Mouse (Mus musculus) sigmoid colon, adult 10 weeks (tissue): Measurements from ENCODE around the gene Olfr569. TPM values are rescaled to one million over a fixed set of nuclear protein-coding genes. Genes with fewer than 3 reads are reported as not detected.

ENCODE experiments used
- polyA plus RNA-seq: library from polyadenylated mRNA; stranded (reverse); fragments of 350-450 nt; fragmentation: Illumina TruSeq; extraction: RNeasy Lipid Tissue Mini Kit (QIAGEN cat#74804); gene quantifications from one replicate; pipeline ENCODE4 v1.2.3, GENCODE M21; 2014; ENCODE audit warnings: low read depth, low replicate concordance

Olfr569 gene
- not detected for polyA plus RNA-seq

DNA sequence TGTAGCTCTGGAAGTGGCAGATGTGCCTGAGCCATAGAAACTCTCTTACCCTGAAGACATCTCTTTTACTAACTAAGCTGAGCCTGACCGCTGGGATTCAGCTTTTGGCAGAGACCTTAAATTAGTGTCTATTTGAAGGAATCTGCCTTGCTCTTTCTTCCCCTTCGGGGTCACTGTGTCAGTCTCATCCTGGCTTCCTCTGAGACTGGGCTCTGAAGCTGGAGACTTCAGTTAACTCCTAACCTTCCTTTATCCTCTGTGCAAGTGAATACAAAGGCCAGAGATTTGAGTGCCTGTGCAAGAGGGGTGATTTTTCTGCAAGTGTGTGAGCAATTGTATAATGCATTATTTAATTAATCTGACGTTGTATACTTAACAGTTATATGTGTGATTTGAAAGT lies at the start of gene Olfr569:
Gene Olfr569 (minus strand): TSS at position 101 of the 400 bp plus-strand sequence.

GRCm38 (mm10) chr7:102924109-102924508 lies 33.4 kb upstream of the Olfr569 start, which contains the start of gene Olfr572:
TSS of gene Olfr572 (plus strand) at chr7:102924409.

GRCm38 (mm10) chr7:102917032-102917875 lies 26.6 kb upstream of the Olfr569 start, which contains the start of gene Olfr571:
TSS of gene Olfr571 (minus strand) at chr7:102917536.

GRCm38 (mm10) chr7:102876822-102877221 lies 13.9 kb downstream of the Olfr569 start, which contains the start of gene Olfr568:
TSS of gene Olfr568 (plus strand) at chr7:102877122.

GRCm38 (mm10) chr7:102858665-102859064 lies 32.0 kb downstream of the Olfr569 start, which contains the start of gene Olfr566:
TSS of gene Olfr566 (minus strand) at chr7:102858765.

Other genes starting within 250 kb of the Olfr569 start
- not detected for gene Olfr555, start 232.1 kb downstream of the Olfr569 start, polyA plus RNA-seq
- gene Olfr556, start 226.0 kb downstream of the Olfr569 start, polyA plus RNA-seq, result not detected
- gene Trim68, start 203.6 kb downstream of the Olfr569 start, polyA plus RNA-seq, result 12.6 TPM
- gene Olfr557, start 195.0 kb downstream of the Olfr569 start, polyA plus RNA-seq, result not detected
- gene Olfr558, start 188.7 kb downstream of the Olfr569 start, polyA plus RNA-seq, result 5.8 TPM
- gene Olfr33, start 171.8 kb downstream of the Olfr569 start, polyA plus RNA-seq, result not detected
- gene Olfr559, start 163.4 kb downstream of the Olfr569 start, polyA plus RNA-seq, result not detected
- gene Olfr560, start 131.5 kb downstream of the Olfr569 start, polyA plus RNA-seq, result 2.3 TPM
- 25.4 TPM for gene Olfr78, start 131.4 kb downstream of the Olfr569 start, polyA plus RNA-seq
- gene Olfr561, start 119.7 kb downstream of the Olfr569 start, polyA plus RNA-seq, result not detected
- gene Olfr564, start 87.4 kb downstream of the Olfr569 start, polyA plus RNA-seq, result not detected
- gene Olfr566, start 32.1 kb downstream of the Olfr569 start, polyA plus RNA-seq, result not detected
- not detected for gene Olfr568, start 13.8 kb downstream of the Olfr569 start, polyA plus RNA-seq
- gene Olfr570, start 3.7 kb upstream of the Olfr569 start, polyA plus RNA-seq, result not detected
- gene Olfr571, start 26.7 kb upstream of the Olfr569 start, polyA plus RNA-seq, result not detected
- gene Olfr572, start 33.5 kb upstream of the Olfr569 start, polyA plus RNA-seq, result not detected
- not detected for gene Olfr573-ps1, start 51.7 kb upstream of the Olfr569 start, polyA plus RNA-seq
- gene Olfr574, start 57.6 kb upstream of the Olfr569 start, polyA plus RNA-seq, result not detected
- not detected for gene Olfr575, start 67.9 kb upstream of the Olfr569 start, polyA plus RNA-seq
- gene Olfr576, start 71.8 kb upstream of the Olfr569 start, polyA plus RNA-seq, result not detected
- not detected for gene Olfr577, start 85.1 kb upstream of the Olfr569 start, polyA plus RNA-seq
- not detected for gene Olfr578, start 98.4 kb upstream of the Olfr569 start, polyA plus RNA-seq
- gene Olfr582, start 147.1 kb upstream of the Olfr569 start, polyA plus RNA-seq, result not detected
- not detected for gene Olfr583, start 160.4 kb upstream of the Olfr569 start, polyA plus RNA-seq
- not detected for gene Olfr584, start 191.0 kb upstream of the Olfr569 start, polyA plus RNA-seq
- gene Olfr585, start 206.8 kb upstream of the Olfr569 start, polyA plus RNA-seq, result not detected
- gene Olfr586, start 234.8 kb upstream of the Olfr569 start, polyA plus RNA-seq, result not detected
- not detected for gene Olfr588-ps1, start 250.0 kb upstream of the Olfr569 start, polyA plus RNA-seq